Mouse (Mus musculus): Measurements from ENCODE around the gene Nkx2-5. TPM values are rescaled to one million over a fixed set of nuclear protein-coding genes. Genes with fewer than 3 reads are reported as not detected.

The Nkx2-5 gene
- polyA plus RNA-seq, 1 experiment from 2014 or later = 0.39 TPM

GRCm38 (mm10) chr17:26849746-26850357 lies 5.0 kb upstream of the Nkx2-5 start:
- H3K9ac ChIP-seq = 0 out of 2 replicates have a peak overlapping the region, but pooled peaks have one; percentile 21
- WGBS = under 1% methylated on average over 44 of the region's 44 CpGs
- no peaks in the 10 kb centered on the region for H3K9me3 ChIP-seq
- H3K36me3 ChIP-seq = no peaks in the 10 kb centered on the region
- H3K27me3 ChIP-seq = peaks cover 90% of the 10 kb centered on the region
- H3K4me2 ChIP-seq = peak overlapping the region; percentile 50
- H3K4me3 ChIP-seq = peak overlapping the region; percentile 28
- H3K4me1 ChIP-seq = peaks cover 13% of the 10 kb centered on the region
- no peak overlapping the region for H3K27ac ChIP-seq
- ATAC-seq (ENCODE audit: insufficient number of reproducible peaks, insufficient read depth, low FRiP score, low TSS enrichment, low read depth) = no peak

- Histone ChIP-seq H3K36me3 (no peaks in the 10 kb centered on the region), H3K4me2 (peak overlapping the region; percentile 50), H3K4me3 (peak overlapping the region; percentile 28), H3K27ac (no peak overlapping the region), H3K9ac (0 out of 2 replicates have a peak overlapping the region, but pooled peaks have one; percentile 21), H3K27me3 (peaks cover 90% of the 10 kb centered on the region), H3K9me3 (no peaks in the 10 kb centered on the region), H3K4me1 (peaks cover 16% of the 10 kb centered on the region)
- WGBS = 4% methylated on average over 19 of the region's 19 CpGs
- no peak for ATAC-seq (ENCODE audit: insufficient number of reproducible peaks, insufficient read depth, low FRiP score, low TSS enrichment, low read depth)
Measured at GRCm38 (mm10) chr17:26849106-26849745, 4.4 kb upstream of the Nkx2-5 start.

GRCm38 (mm10) chr17:26848236-26848635 lies 3.4 kb upstream of the Nkx2-5 start:
- under 1% methylated on average over 6 of the region's 6 CpGs for WGBS
- Histone ChIP-seq H3K9ac (no peak overlapping the region), H3K4me2 (no peak overlapping the region), H3K27ac (no peak overlapping the region), H3K36me3 (no peaks in the 10 kb centered on the region), H3K4me1 (peaks cover 16% of the 10 kb centered on the region), H3K9me3 (no peaks in the 10 kb centered on the region), H3K4me3 (no peak overlapping the region), H3K27me3 (peaks cover 91% of the 10 kb centered on the region)
- no peak for ATAC-seq (ENCODE audit: insufficient number of reproducible peaks, insufficient read depth, low FRiP score, low TSS enrichment, low read depth)

- no peaks in the 10 kb centered on the region for H3K9me3 ChIP-seq
- no peak overlapping the region for H3K27ac ChIP-seq
- ATAC-seq (ENCODE audit: insufficient number of reproducible peaks, insufficient read depth, low FRiP score, low TSS enrichment, low read depth) = no peak
- H3K4me3 ChIP-seq = no peak overlapping the region
- H3K9ac ChIP-seq = no peak overlapping the region
- 3% methylated on average over 5 of the region's 5 CpGs for WGBS
- peaks cover 16% of the 10 kb centered on the region for H3K4me1 ChIP-seq
- no peaks in the 10 kb centered on the region for H3K36me3 ChIP-seq
- no peak overlapping the region for H3K4me2 ChIP-seq
- peaks cover 91% of the 10 kb centered on the region for H3K27me3 ChIP-seq
Measured at GRCm38 (mm10) chr17:26847801-26848200, 3.0 kb upstream of the Nkx2-5 start.

- Histone ChIP-seq H3K27me3 (peaks cover 91% of the 10 kb centered on the region), H3K4me2 (no peak overlapping the region), H3K4me3 (no peak overlapping the region), H3K9me3 (no peaks in the 10 kb centered on the region), H3K36me3 (no peaks in the 10 kb centered on the region), H3K4me1 (peaks cover 16% of the 10 kb centered on the region), H3K27ac (no peak overlapping the region), H3K9ac (no peak overlapping the region)
- ATAC-seq (ENCODE audit: insufficient number of reproducible peaks, insufficient read depth, low FRiP score, low TSS enrichment, low read depth) = no peak
- 6% methylated on average over 8 of the region's 8 CpGs for WGBS
Measured at GRCm38 (mm10) chr17:26846411-26846810, 1.6 kb upstream of the Nkx2-5 start.

GRCm38 (mm10) chr17:26845149-26846050 lies 591 bp upstream of the Nkx2-5 start:
- Histone ChIP-seq H3K4me1 (peaks cover 17% of the 10 kb centered on the region), H3K9me3 (no peaks in the 10 kb centered on the region), H3K36me3 (no peaks in the 10 kb centered on the region), H3K4me2 (no peak overlapping the region), H3K9ac (no peak overlapping the region), H3K27ac (no peak overlapping the region), H3K4me3 (no peak overlapping the region), H3K27me3 (peaks cover 92% of the 10 kb centered on the region)
- ATAC-seq (ENCODE audit: insufficient number of reproducible peaks, insufficient read depth, low FRiP score, low TSS enrichment, low read depth) = no peak
- WGBS = 6% methylated on average over 14 of the region's 14 CpGs

- Histone ChIP-seq H3K4me2 (no peak overlapping the region), H3K4me3 (peak overlapping the region; percentile 6; the same call in 1 of the 2 replicates), H3K36me3 (no peaks in the 10 kb centered on the region), H3K9me3 (no peaks in the 10 kb centered on the region), H3K9ac (no peak overlapping the region), H3K4me1 (peaks cover 12% of the 10 kb centered on the region), H3K27ac (no peak overlapping the region), H3K27me3 (peaks cover 92% of the 10 kb centered on the region)
- under 1% methylated on average over 36 of the region's 36 CpGs for WGBS
- no peak for ATAC-seq (ENCODE audit: insufficient number of reproducible peaks, insufficient read depth, low FRiP score, low TSS enrichment, low read depth)
Measured at GRCm38 (mm10) chr17:26844371-26844851, 398 bp downstream of the Nkx2-5 start.

- ATAC-seq (ENCODE audit: insufficient number of reproducible peaks, insufficient read depth, low FRiP score, low TSS enrichment, low read depth) = no peak
- Histone ChIP-seq H3K36me3 (no peaks in the 10 kb centered on the region), H3K4me2 (no peak overlapping the region), H3K27ac (no peak overlapping the region), H3K4me1 (peaks cover 19% of the 10 kb centered on the region), H3K9me3 (no peaks in the 10 kb centered on the region), H3K27me3 (peaks cover 94% of the 10 kb centered on the region), H3K4me3 (no peak overlapping the region), H3K9ac (no peak overlapping the region)
- WGBS = under 1% methylated on average over 7 of the region's 7 CpGs
Measured at GRCm38 (mm10) chr17:26843696-26844236, 1.0 kb downstream of the Nkx2-5 start.

- peaks cover 94% of the 10 kb centered on the region for H3K27me3 ChIP-seq
- no peak overlapping the region for H3K27ac ChIP-seq
- no peaks in the 10 kb centered on the region for H3K9me3 ChIP-seq
- no peak for ATAC-seq (ENCODE audit: insufficient number of reproducible peaks, insufficient read depth, low FRiP score, low TSS enrichment, low read depth)
- no peak overlapping the region for H3K4me2 ChIP-seq
- H3K36me3 ChIP-seq = no peaks in the 10 kb centered on the region
- 2% methylated on average over 14 of the region's 14 CpGs for WGBS
- H3K9ac ChIP-seq = no peak overlapping the region
- H3K4me3 ChIP-seq = no peak overlapping the region
- peaks cover 21% of the 10 kb centered on the region for H3K4me1 ChIP-seq
Measured at GRCm38 (mm10) chr17:26843229-26843567, 1.6 kb downstream of the Nkx2-5 start.

GRCm38 (mm10) chr17:26842431-26843228 lies 2.2 kb downstream of the Nkx2-5 start:
- H3K27me3 ChIP-seq = peaks cover 94% of the 10 kb centered on the region
- H3K36me3 ChIP-seq = no peaks in the 10 kb centered on the region
- no peaks in the 10 kb centered on the region for H3K9me3 ChIP-seq
- H3K9ac ChIP-seq = no peak overlapping the region
- no peak for ATAC-seq (ENCODE audit: insufficient number of reproducible peaks, insufficient read depth, low FRiP score, low TSS enrichment, low read depth)
- H3K27ac ChIP-seq = no peak overlapping the region
- 5% methylated on average over 9 of the region's 9 CpGs for WGBS
- H3K4me3 ChIP-seq = no peak overlapping the region
- H3K4me1 ChIP-seq = peaks cover 21% of the 10 kb centered on the region
- no peak overlapping the region for H3K4me2 ChIP-seq

- Histone ChIP-seq H3K36me3 (no peaks in the 10 kb centered on the region), H3K9ac (no peak overlapping the region), H3K4me2 (no peak overlapping the region), H3K9me3 (no peaks in the 10 kb centered on the region), H3K27me3 (peaks cover 95% of the 10 kb centered on the region), H3K4me3 (no peak overlapping the region), H3K4me1 (peaks cover 21% of the 10 kb centered on the region), H3K27ac (no peak overlapping the region)
- ATAC-seq (ENCODE audit: insufficient number of reproducible peaks, insufficient read depth, low FRiP score, low TSS enrichment, low read depth) = no peak
- WGBS = 4% methylated on average over 5 of the region's 5 CpGs
Measured at GRCm38 (mm10) chr17:26841981-26842380, 2.8 kb downstream of the Nkx2-5 start.

All from embryonic facial prominence, embryonic 13.5 days (tissue).